Mouse (Mus musculus): Measurements from ENCODE around the gene Nid1.
"Not testable (repeated sequence)": the region's sequence is repeated elsewhere in the genome, so short reads cannot be mapped to it uniquely, and the experiment has no call there.

Gene Nid1

GRCm38 (mm10) chr13:13437460-13438015 lies at the start of gene Nid1:
TSS of gene Nid1 (plus strand) at chr13:13437551.
- in situ Hi-C loops (cut with MboI, MseI), result not testable (repeated sequence)

GRCm38 (mm10) chr13:13393228-13394095 lies 43.9 kb upstream of the Nid1 start, which contains the start of gene Gpr137b:
TSS of gene Gpr137b (minus strand) at chr13:13394014.
- in situ Hi-C loops (cut with MboI, MseI), result loop anchor here (25.0 kb wide), 2 partner anchors 931 to 1031 kb away; partner anchors contain the start of gene Lgals8

- in situ Hi-C loops (cut with MboI, MseI), result loop anchor here (25.0 kb wide), 2 partner anchors 932 to 1032 kb away; partner anchors contain the start of gene Lgals8
Observed at GRCm38 (mm10) chr13:13394096-13394395, 43.3 kb upstream of the Nid1 start.

- in situ Hi-C loops (cut with MboI, MseI), result loop anchor here (5.0 kb wide), 1 partner anchor 739 kb away; no protein-coding TSS in a partner anchor
Observed at GRCm38 (mm10) chr13:13400851-13401250, 36.5 kb upstream of the Nid1 start.

- in situ Hi-C loops (cut with MboI, MseI), result loop anchor here (5.0 kb wide), 1 partner anchor 741 kb away; no protein-coding TSS in a partner anchor
Observed at GRCm38 (mm10) chr13:13402818-13403217, 34.5 kb upstream of the Nid1 start.

- in situ Hi-C loops (cut with MboI, MseI), result loop anchor here (5.0 kb wide), 1 partner anchor 741 kb away; no protein-coding TSS in a partner anchor
Observed at GRCm38 (mm10) chr13:13403366-13403765, 34.0 kb upstream of the Nid1 start.

GRCm38 (mm10) chr13:13403839-13404238 lies 33.5 kb upstream of the Nid1 start:
- in situ Hi-C loops (cut with MboI, MseI), result loop anchor here (5.0 kb wide), 1 partner anchor 742 kb away; no protein-coding TSS in a partner anchor

- in situ Hi-C loops (cut with MboI, MseI), result loop anchor here (5.0 kb wide), 1 partner anchor 742 kb away; no protein-coding TSS in a partner anchor
Observed at GRCm38 (mm10) chr13:13404517-13405155, 32.7 kb upstream of the Nid1 start.

GRCm38 (mm10) chr13:13405511-13405910 lies 31.8 kb upstream of the Nid1 start:
- in situ Hi-C loops (cut with MboI, MseI), result not testable (repeated sequence)

GRCm38 (mm10) chr13:13414206-13414605 lies 23.1 kb upstream of the Nid1 start:
- in situ Hi-C loops (cut with MboI, MseI), result no loop called here

GRCm38 (mm10) chr13:13415120-13416006 lies 22.0 kb upstream of the Nid1 start:
- in situ Hi-C loops (cut with MboI, MseI), result not testable (repeated sequence)

GRCm38 (mm10) chr13:13416007-13416337 lies 21.4 kb upstream of the Nid1 start:
- in situ Hi-C loops (cut with MboI, MseI), result not testable (repeated sequence)

- in situ Hi-C loops (cut with MboI, MseI), result not testable (repeated sequence)
Observed at GRCm38 (mm10) chr13:13418859-13419258, 18.5 kb upstream of the Nid1 start.

GRCm38 (mm10) chr13:13423301-13423700 lies 14.1 kb upstream of the Nid1 start:
- in situ Hi-C loops (cut with MboI, MseI), result loop anchor here (5.0 kb wide), 1 partner anchor 736 kb away; no protein-coding TSS in a partner anchor

GRCm38 (mm10) chr13:13436161-13436560 lies 1.2 kb upstream of the Nid1 start:
- in situ Hi-C loops (cut with MboI, MseI), result not testable (repeated sequence)

GRCm38 (mm10) chr13:13438112-13438953 lies 982 bp downstream of the Nid1 start:
- in situ Hi-C loops (cut with MboI, MseI), result not testable (repeated sequence)

- in situ Hi-C loops (cut with MboI, MseI), result not testable (repeated sequence)
Observed at GRCm38 (mm10) chr13:13445601-13446000, 8.2 kb downstream of the Nid1 start.

GRCm38 (mm10) chr13:13446711-13447443 lies 9.5 kb downstream of the Nid1 start:
- in situ Hi-C loops (cut with MboI, MseI), result not testable (repeated sequence)

GRCm38 (mm10) chr13:13449981-13450380 lies 12.6 kb downstream of the Nid1 start:
- in situ Hi-C loops (cut with MboI, MseI), result not testable (repeated sequence)

Data from T-helper 1 cell (primary cell).